Mouse (Mus musculus): Measurements from ENCODE around the gene Grn. TPM values are rescaled to one million over a fixed set of nuclear protein-coding genes. Genes with fewer than 3 reads are reported as not detected.

Grn gene
- polyA plus RNA-seq, 1 experiment from 2014 or later = 58.1 TPM

DNA sequence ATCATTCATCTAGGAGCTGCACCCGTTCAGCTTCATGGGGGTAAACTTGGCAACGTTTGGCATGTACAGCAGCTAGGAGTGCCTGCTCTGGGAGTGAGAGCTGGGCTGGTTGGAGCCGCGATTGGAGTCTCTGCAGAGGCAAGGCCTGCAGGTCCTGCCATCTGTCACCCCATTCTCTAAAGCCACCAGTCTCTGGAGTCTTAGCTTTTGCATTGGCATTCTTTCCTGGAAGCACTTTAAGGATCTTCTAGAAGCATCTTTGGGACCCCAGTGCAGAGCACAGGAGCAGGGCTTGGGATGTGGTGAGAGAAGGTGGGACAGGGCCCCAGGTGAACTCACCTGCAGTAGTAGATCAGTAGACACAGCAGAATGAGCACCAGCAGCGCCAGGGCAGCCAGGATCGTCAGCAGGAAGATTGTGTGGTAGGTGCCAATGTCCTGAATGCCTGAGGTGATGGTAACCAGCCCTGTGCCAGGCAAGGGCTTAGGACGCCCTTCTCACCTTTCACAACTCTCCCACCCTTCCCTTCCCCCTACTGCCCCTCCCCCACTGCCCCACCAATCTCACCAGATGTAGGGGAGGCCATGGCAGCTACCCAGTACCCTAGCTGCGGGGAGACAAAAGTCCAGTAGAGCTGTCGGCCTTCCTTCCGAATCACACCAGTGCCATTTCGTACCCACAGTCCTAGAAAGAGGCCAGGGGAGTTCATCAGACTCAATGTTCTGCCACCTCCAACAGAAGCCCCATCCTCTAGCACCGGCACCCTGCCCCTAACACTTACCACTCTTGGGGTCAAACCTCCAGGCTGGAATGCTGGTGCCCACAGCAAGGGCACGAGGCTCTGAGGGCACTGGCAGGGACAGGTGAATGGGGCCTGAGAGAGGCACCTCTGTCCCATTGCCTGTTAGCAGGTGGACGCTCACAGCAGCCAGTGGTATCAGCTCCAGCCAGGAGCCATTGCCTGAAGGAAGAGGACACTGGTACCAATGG is 9.3 kb downstream of the Grn start:
- no peak overlapping the region for H3K27ac ChIP-seq
- no peak overlapping the region for H3K9ac ChIP-seq
- ATAC-seq = no peak
- H3K9me3 ChIP-seq (replicated peaks) = no peaks in the 10 kb centered on the region
- H3K36me3 ChIP-seq = peaks cover 19% of the 10 kb centered on the region
- H3K4me1 ChIP-seq = peaks cover 17% of the 10 kb centered on the region
- H3K27me3 ChIP-seq (replicated peaks) = peaks cover 81% of the 10 kb centered on the region
- WGBS (ENCODE audit: insufficient replicate concordance) = 70% methylated on average over 14 of the region's 14 CpGs
- H3K4me3 ChIP-seq = no peak overlapping the region
- no peak overlapping the region for H3K4me2 ChIP-seq

DNA sequence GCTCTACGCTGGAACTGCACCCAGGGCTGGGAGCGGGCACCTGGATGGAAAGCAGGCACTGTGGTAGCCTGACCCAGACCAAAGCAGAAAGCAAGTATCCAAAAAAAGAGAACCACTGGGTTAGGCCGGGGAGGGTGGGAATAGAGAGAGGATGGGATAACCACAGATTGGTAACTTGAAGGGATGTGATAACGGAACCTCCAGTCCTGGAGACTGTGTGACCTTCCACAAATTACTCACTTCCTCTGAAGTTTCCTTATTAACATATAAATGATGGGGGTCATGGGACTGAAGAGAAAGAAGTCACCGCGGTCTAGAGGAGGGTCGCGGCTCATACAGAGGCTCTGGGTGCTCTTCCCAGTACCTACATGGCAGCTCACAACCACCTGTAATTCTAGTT is 10.1 kb downstream of the Grn start:
- ATAC-seq = no peak

DNA sequence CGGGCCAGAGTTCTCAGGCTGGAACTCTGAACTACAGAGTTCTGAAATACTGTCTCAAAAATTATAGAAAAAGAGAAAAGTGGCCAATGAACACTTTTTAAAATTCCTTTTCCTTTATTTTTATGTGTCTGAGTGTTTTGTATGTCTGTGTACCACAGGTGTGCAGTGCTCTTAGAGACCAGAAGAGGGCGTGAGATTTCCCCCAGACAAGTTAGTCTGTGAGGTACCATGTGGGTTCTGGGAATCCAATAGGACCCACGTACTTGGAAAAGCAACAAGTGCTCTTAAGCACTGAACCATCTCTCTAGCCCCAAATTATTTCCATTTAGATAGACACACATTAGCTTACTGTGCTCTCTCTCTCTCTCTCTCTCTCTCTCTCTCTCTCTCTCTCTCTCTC is 11.3 kb downstream of the Grn start:
- peaks cover 4% of the 10 kb centered on the region; the same call in 1 of the 2 replicates for H3K36me3 ChIP-seq

More for the DNA sequence above, 10.1 kb downstream of the Grn start:
- no peaks in the 10 kb centered on the region for H3K9me3 ChIP-seq (replicated peaks)
- no peak overlapping the region for H3K9ac ChIP-seq
- no peak overlapping the region for H3K4me3 ChIP-seq
- H3K27me3 ChIP-seq (replicated peaks) = peaks cover 82% of the 10 kb centered on the region
- H3K4me2 ChIP-seq = no peak overlapping the region
- peaks cover 12% of the 10 kb centered on the region; the same call in 1 of the 2 replicates for H3K36me3 ChIP-seq
- 85% methylated on average over 8 of the region's 8 CpGs for WGBS (ENCODE audit: insufficient replicate concordance)
- peaks cover 21% of the 10 kb centered on the region for H3K4me1 ChIP-seq
- no peak overlapping the region for H3K27ac ChIP-seq

DNA sequence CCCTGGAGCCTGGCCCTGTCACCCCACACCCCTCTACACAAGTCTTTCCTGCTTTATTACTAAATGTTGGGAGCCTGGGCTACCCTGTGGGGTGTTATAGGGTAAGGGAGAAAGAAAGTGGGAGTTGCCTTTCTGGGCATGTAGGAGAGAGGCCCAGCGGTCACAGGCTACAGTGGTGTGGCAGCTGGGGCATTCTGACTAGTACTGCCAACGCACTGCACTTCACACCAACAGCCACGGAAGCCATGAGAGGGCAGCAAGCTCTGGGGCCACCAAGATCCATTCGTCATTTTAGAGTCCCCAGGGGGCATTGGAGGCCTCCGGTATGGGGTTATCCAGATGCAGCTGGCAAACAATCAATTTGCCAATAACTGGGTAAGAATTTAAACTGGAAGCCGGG is 12.0 kb downstream of the Grn start:
- no peak overlapping the region for H3K9ac ChIP-seq
- no peak overlapping the region for H3K4me2 ChIP-seq
- no peaks in the 10 kb centered on the region for H3K9me3 ChIP-seq (replicated peaks)
- peaks cover 4% of the 10 kb centered on the region; the same call in 1 of the 2 replicates for H3K36me3 ChIP-seq
- peaks cover 35% of the 10 kb centered on the region for H3K4me1 ChIP-seq
- 77% methylated on average over 6 of the region's 6 CpGs for WGBS (ENCODE audit: insufficient replicate concordance)
- peaks cover 83% of the 10 kb centered on the region for H3K27me3 ChIP-seq (replicated peaks)
- no peak overlapping the region for H3K4me3 ChIP-seq
- H3K27ac ChIP-seq = no peak overlapping the region
- no peak for ATAC-seq

More for the DNA sequence above, 11.3 kb downstream of the Grn start:
- Histone ChIP-seq H3K4me1 (peaks cover 29% of the 10 kb centered on the region), H3K27me3 (replicated peaks) (peaks cover 83% of the 10 kb centered on the region), H3K9ac (no peak overlapping the region), H3K4me3 (no peak overlapping the region), H3K4me2 (no peak overlapping the region), H3K9me3 (replicated peaks) (no peaks in the 10 kb centered on the region), H3K27ac (no peak overlapping the region)
- WGBS (ENCODE audit: insufficient replicate concordance) = 66% methylated on average over 3 of the region's 3 CpGs
- no peak for ATAC-seq

DNA sequence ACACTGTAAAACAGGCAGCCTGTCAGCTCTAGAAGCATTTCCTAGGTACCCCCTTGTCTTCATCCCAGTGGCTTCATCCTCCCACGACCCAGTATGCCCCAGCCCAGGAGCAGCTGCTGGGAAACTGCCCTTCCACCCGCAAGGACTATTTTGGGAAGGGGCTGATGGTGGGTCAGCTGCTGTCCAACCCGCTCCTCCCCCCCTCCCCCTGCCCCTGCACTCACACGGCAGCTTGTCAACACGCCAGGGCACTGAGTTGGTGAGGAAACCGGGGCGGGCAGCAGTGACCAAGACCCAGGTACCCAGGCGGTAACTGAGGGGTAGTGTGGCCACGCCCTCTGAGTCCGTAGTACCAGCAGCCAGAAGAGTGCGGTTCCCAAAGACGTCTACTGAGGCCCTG is 13.6 kb downstream of the Grn start:
- no peak for ATAC-seq
- no peak overlapping the region for H3K4me2 ChIP-seq
- H3K4me1 ChIP-seq = peaks cover 34% of the 10 kb centered on the region
- WGBS (ENCODE audit: insufficient replicate concordance) = 60% methylated on average over 10 of the region's 12 CpGs
- no peaks in the 10 kb centered on the region for H3K9me3 ChIP-seq (replicated peaks)
- peaks cover 4% of the 10 kb centered on the region; the same call in 1 of the 2 replicates for H3K36me3 ChIP-seq
- no peak overlapping the region for H3K4me3 ChIP-seq
- H3K27me3 ChIP-seq (replicated peaks) = peaks cover 83% of the 10 kb centered on the region
- H3K9ac ChIP-seq = no peak overlapping the region
- no peak overlapping the region for H3K27ac ChIP-seq

DNA sequence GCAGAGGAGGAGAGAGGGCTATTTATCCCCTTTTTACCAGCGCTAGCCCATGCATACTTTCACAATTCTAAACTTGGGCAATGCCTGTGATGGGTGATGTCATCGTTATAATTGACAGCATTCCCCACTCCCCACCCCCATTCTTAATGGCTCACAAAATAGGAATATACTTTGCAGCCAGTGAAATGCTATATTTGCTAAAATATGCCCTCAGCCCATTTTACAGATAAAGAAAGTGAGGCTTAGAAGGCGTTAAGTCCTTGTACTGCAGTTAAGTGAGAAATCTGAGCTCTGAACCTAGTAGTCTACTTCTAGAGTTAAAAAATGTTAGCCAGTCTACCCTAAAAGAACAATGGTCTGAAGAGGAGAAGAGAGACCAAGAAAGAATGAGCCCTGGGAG is 14.2 kb downstream of the Grn start:
- Histone ChIP-seq H3K27me3 (replicated peaks) (peaks cover 83% of the 10 kb centered on the region), H3K36me3 (peaks cover 4% of the 10 kb centered on the region; the same call in 1 of the 2 replicates), H3K4me1 (peaks cover 34% of the 10 kb centered on the region), H3K27ac (no peak overlapping the region), H3K9me3 (replicated peaks) (no peaks in the 10 kb centered on the region), H3K4me2 (no peak overlapping the region), H3K4me3 (no peak overlapping the region), H3K9ac (no peak overlapping the region)
- no peak for ATAC-seq
- WGBS (ENCODE audit: insufficient replicate concordance) = 58% methylated on average over 3 of the region's 3 CpGs

DNA sequence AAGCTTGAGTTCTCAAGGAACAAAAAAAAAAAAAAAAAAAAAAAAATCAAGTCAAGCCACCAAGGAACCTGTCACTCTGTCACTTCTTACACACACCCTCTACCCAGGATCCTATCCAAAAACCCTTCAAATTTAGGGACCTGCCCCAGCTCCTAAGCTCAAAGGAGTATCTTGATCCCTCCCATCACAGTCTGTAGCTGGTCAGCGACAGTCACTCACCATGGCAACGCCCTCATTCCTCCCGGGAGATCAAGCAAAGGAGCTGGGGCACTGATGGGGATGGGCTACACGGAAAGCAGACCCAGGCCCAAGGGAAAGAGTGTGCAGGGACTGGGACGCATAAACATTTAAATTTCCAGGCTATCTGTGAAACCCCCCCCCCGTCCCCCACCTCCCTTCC is 14.7 kb downstream of the Grn start:
- H3K4me1 ChIP-seq = peaks cover 34% of the 10 kb centered on the region
- H3K27me3 ChIP-seq (replicated peaks) = peaks cover 83% of the 10 kb centered on the region
- no peak for ATAC-seq

DNA sequence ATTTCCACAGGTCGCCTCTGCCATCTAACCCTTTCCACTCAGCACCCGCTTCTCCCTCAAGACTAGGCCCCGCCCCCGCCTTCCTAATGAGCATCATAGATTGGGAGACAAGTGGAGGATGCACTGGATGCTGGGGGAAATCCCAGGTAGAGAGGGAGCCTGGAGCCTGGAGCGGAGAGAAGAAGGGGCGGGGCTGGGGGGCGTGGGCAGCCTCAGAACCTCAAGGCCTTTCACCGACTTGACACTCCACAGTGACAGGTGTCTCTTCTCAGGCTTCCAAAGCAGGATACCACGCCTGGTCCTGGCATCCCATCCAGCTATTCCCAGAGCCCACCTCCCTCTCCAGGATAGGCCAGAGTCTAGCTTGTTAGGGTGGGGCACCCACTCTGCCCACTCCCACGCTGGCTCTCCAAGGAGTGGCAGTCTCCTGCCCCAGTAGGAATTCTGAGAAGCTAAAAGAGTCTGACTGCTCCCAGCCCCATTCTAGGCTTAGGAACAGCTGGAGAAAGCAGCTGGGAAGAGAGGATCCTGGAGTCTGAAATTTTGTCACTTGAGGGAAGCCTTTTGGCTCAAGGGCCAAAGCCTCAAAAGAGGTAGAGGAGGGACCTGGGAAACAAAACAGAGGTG is 15.3 kb downstream of the Grn start:
- Histone ChIP-seq H3K4me2 (no peak overlapping the region; the same call in 1 of the 2 replicates), H3K4me1 (peaks cover 34% of the 10 kb centered on the region)
- no peak for ATAC-seq

More for the DNA sequence above, 14.7 kb downstream of the Grn start:
- Histone ChIP-seq H3K4me2 (no peak overlapping the region), H3K27ac (no peak overlapping the region), H3K9ac (no peak overlapping the region), H3K9me3 (replicated peaks) (no peaks in the 10 kb centered on the region), H3K36me3 (peaks cover 4% of the 10 kb centered on the region; the same call in 1 of the 2 replicates), H3K4me3 (no peak overlapping the region)
- WGBS (ENCODE audit: insufficient replicate concordance) = 40% methylated on average over 6 of the region's 6 CpGs

DNA sequence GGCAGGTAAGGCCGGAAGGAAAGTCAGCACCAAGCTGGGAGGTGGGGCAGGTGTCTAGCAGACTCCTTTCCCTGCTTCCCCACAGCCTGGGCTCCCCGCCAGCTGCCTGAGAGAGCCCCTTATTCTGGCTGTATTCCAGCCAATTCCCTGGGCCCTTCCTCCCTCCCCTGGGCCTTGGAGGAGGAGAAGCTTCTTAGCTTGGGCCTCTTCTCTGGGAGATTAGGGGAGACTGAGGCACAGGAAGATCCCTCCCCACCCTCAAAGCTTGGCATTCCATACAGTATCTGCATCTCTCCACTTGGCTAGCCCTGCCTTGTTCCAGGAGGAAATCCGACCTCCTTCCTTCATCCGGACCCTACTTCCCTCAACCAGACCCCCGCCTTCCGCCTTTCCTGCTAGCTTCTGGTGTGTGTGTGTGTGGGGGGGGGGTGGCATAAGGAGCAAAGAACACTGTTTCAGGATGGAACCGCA is 15.8 kb downstream of the Grn start:
- H3K9ac ChIP-seq = peak overlapping the region; percentile 72; the same call in 1 of the 2 replicates
- H3K27ac ChIP-seq = peak overlapping the region; percentile 33; the same call in 1 of the 2 replicates
- H3K4me2 ChIP-seq = peak overlapping the region; percentile 87
- peaks cover 4% of the 10 kb centered on the region; the same call in 1 of the 2 replicates for H3K36me3 ChIP-seq
- 28% methylated on average over 7 of the region's 7 CpGs for WGBS (ENCODE audit: insufficient replicate concordance)
- H3K4me3 ChIP-seq = peak overlapping the region; percentile 64
- H3K4me1 ChIP-seq = peaks cover 34% of the 10 kb centered on the region
- ATAC-seq = no peak
- H3K27me3 ChIP-seq (replicated peaks) = peaks cover 81% of the 10 kb centered on the region
- H3K9me3 ChIP-seq (replicated peaks) = no peaks in the 10 kb centered on the region

More for the DNA sequence above, 15.3 kb downstream of the Grn start:
- Histone ChIP-seq H3K4me3 (no peak overlapping the region), H3K36me3 (peaks cover 4% of the 10 kb centered on the region; the same call in 1 of the 2 replicates), H3K27ac (0 out of 2 replicates have a peak overlapping the region, but pooled peaks have one; percentile 6), H3K27me3 (replicated peaks) (peaks cover 83% of the 10 kb centered on the region), H3K9ac (no peak overlapping the region), H3K9me3 (replicated peaks) (no peaks in the 10 kb centered on the region)
- 45% methylated on average over 10 of the region's 10 CpGs for WGBS (ENCODE audit: insufficient replicate concordance)

DNA sequence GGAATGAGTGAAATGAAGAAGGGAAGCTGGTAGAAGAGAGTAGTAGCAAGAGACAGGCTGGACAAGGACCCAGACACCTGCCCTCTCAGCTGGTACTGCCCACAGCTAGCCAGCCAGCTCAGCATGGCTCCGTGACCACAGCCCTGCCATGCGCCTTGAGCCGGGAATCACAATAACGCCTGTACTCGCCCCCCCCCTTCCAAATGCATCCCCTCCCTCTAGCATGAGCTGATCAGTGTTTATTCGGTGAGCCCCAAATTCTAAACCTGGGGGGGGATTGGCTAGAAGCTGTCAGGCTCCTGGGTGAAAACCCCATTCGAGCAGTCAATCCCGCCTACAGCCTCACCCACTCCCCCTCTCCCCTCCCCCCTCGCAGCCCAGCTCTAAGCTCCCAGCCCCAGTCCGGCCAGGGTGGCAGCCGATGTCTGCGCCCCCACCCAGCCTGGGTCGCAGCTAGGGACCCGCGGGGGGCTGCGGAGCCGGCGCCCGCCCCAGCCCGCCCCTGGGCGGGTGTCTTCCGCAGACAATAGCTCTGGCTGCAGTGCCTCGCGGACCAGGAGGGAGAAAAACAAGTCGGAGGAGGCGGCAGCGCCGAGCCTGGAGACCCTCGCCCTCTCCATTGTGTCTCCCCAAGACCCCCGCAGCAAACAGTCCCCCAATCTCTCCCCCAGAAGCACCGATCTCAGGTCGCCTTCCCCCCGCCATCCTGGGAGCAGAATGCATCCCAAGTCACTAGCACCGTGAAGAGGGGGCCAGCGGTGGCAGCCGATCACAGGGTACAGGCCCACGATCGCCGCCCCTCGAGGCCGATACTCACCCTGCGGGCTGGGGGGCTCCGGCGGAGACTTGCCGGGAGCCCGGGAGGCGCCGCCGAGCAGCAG is 16.7 kb downstream of the Grn start:
- peak overlapping the region; percentile 64 for H3K4me3 ChIP-seq
- H3K9me3 ChIP-seq (replicated peaks) = no peaks in the 10 kb centered on the region
- WGBS (ENCODE audit: insufficient replicate concordance) = 1% methylated on average over 44 of the region's 49 CpGs
- peaks cover 81% of the 10 kb centered on the region for H3K27me3 ChIP-seq (replicated peaks)
- peaks cover 34% of the 10 kb centered on the region for H3K4me1 ChIP-seq
- peaks cover 4% of the 10 kb centered on the region; the same call in 1 of the 2 replicates for H3K36me3 ChIP-seq
- peak overlapping the region; percentile 72 for H3K9ac ChIP-seq
- peak overlapping the region; percentile 57 for H3K27ac ChIP-seq
- peak; percentile 27 for ATAC-seq
- H3K4me2 ChIP-seq = peak overlapping the region; percentile 87

DNA sequence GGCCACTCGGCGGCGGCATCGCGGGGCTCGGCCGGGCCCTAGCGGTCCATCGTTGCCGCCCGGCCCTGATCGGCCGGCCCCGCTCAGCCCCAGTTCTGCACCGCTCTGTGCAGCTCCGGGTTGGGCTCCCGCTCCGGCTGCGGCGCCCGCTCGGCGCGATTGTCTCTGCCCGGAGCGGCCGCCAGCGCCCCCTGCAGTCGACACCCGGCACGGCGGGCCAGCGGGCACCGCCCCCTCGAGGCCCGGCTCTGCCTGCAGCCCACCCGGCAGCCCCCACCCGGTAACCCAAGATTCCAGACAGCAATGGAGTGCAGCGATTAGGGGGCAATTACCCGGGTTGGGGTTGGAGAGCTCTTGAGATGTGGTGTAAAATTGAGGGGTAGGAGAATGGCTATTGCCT is 17.4 kb downstream of the Grn start, which contains the start of gene Fam171a2:
TSS of gene Fam171a2 (minus strand) at position 186 of the 400 bp plus-strand sequence.
- Histone ChIP-seq H3K9ac (peak within 1 kb of the TSS; percentile 72), H3K27me3 (replicated peaks) (peaks cover 78% of the 10 kb centered on the region), H3K4me1 (peaks cover 34% of the 10 kb centered on the region), H3K36me3 (peaks cover 4% of the 10 kb centered on the region; the same call in 1 of the 2 replicates), H3K27ac (peak within 1 kb of the TSS; percentile 57), H3K9me3 (replicated peaks) (no peaks in the 10 kb centered on the region), H3K4me3 (peak within 1 kb of the TSS; percentile 64), H3K4me2 (peak within 1 kb of the TSS; percentile 87)
- ATAC-seq = peak; percentile 62
- WGBS (ENCODE audit: insufficient replicate concordance) = under 1% methylated on average over 40 of the region's 40 CpGs

All from liver, embryonic 12.5 days (tissue).